Mouse (Mus musculus) urinary bladder, adult 2 months (tissue): Measurements from ENCODE around the gene Fam24b. TPM values are rescaled to one million over a fixed set of nuclear protein-coding genes. Genes with fewer than 3 reads are reported as not detected.

Experiments used
- DNase-seq: peaks from one replicate; pipeline ENCODE4 v3.0.0; 2022; ENCODE audit warnings: low spot score
- polyA plus RNA-seq: library from polyadenylated mRNA; depleted of rRNA; stranded (reverse); fragments of >200 nt; gene quantifications from 2 replicates; pipeline ENCODE4 v1.2.3, GENCODE M21; 2012; rRNA removed

The Fam24b gene
- polyA plus RNA-seq: not detected in 2 replicates

- DNase-seq: no peak
These were observed at the start of gene Fam24b for GRCm38 (mm10) chr7:131329416-131329815. TSS of gene Fam24b (minus strand) at chr7:131329516.

GRCm38 (mm10) chr7:131371880-131372651, 42.8 kb upstream of the Fam24b start:
- DNase-seq: no peak

GRCm38 (mm10) chr7:131371470-131371860, 42.1 kb upstream of the Fam24b start:
- no peak for DNase-seq

GRCm38 (mm10) chr7:131370648-131371469, 41.5 kb upstream of the Fam24b start, which contains the start of gene Pstk:
TSS of gene Pstk (plus strand) at chr7:131371141.
- DNase-seq: peak; percentile 86

GRCm38 (mm10) chr7:131364131-131364530, 34.8 kb upstream of the Fam24b start:
- no peak for DNase-seq

GRCm38 (mm10) chr7:131362615-131363300, 33.4 kb upstream of the Fam24b start, which contains the start of gene 2310057M21Rik:
TSS of gene 2310057M21Rik (minus strand) at chr7:131362759.
- peak; percentile 86 for DNase-seq

- no peak for DNase-seq
These were observed 32.9 kb upstream of the Fam24b start for GRCm38 (mm10) chr7:131362269-131362614.

GRCm38 (mm10) chr7:131356105-131356504, 26.8 kb upstream of the Fam24b start:
- DNase-seq: no peak

- no peak for DNase-seq
These were observed 16.7 kb upstream of the Fam24b start for GRCm38 (mm10) chr7:131345856-131346541.

GRCm38 (mm10) chr7:131337502-131338068, 8.3 kb upstream of the Fam24b start:
- DNase-seq: no peak

GRCm38 (mm10) chr7:131333564-131333963, 4.2 kb upstream of the Fam24b start, which contains the start of gene Fam24a:
TSS of gene Fam24a (plus strand) at chr7:131333864.
- DNase-seq: no peak

- no peak for DNase-seq
These were observed 2.4 kb upstream of the Fam24b start for GRCm38 (mm10) chr7:131331688-131332087.

- no peak for DNase-seq
These were observed 2.3 kb downstream of the Fam24b start for GRCm38 (mm10) chr7:131327054-131327453.

GRCm38 (mm10) chr7:131322192-131322591, 7.1 kb downstream of the Fam24b start, which contains the start of gene Cuzd1:
TSS of gene Cuzd1 (minus strand) at chr7:131322292.
- no peak for DNase-seq

- DNase-seq: no peak
These were observed 11.0 kb downstream of the Fam24b start for GRCm38 (mm10) chr7:131318340-131318739.

GRCm38 (mm10) chr7:131317587-131317986, 11.7 kb downstream of the Fam24b start:
- DNase-seq: no peak

- DNase-seq: no peak
These were observed 14.8 kb downstream of the Fam24b start for GRCm38 (mm10) chr7:131314493-131314892.

- DNase-seq: no peak
These were observed 22.6 kb downstream of the Fam24b start for GRCm38 (mm10) chr7:131306733-131307132.

GRCm38 (mm10) chr7:131303340-131303739, 26.0 kb downstream of the Fam24b start:
- no peak for DNase-seq

- no peak for DNase-seq
These were observed 32.2 kb downstream of the Fam24b start for GRCm38 (mm10) chr7:131297151-131297550.
